Mouse (Mus musculus) cerebellum, adult 2 months (tissue): ENCODE measurements around the gene Cars. TPM values are rescaled to one million over a fixed set of nuclear protein-coding genes. Genes with fewer than 3 reads are reported as not detected.

Source experiments
- DNase-seq, 2 experiments: peaks; one replicate each; pipeline ENCODE4 v3.0.0; 2021
- H3K27ac ChIP-seq: fragments of 200-500 bp; 2 replicates; pipeline ENCODE4 v1.5.1; 2012; ENCODE audit warnings: low read length, control low read depth, inconsistent platforms; ENCODE audit not compliant: insufficient read depth
- H3K27me3 ChIP-seq: fragments of 200-500 bp; 2 replicates; pipeline ENCODE4 v1.6.1; 2012; ENCODE audit warnings: inconsistent platforms, mild to moderate bottlenecking, low read length, moderate library complexity; ENCODE audit not compliant: control insufficient read depth, insufficient read depth
- H3K4me1 ChIP-seq: fragments of 200-500 bp; 2 replicates; pipeline ENCODE4 v1.6.1; 2011; ENCODE audit warnings: low read length; ENCODE audit not compliant: control insufficient read depth, insufficient read depth
- H3K4me3 ChIP-seq: fragments of 200-500 bp; replicated peaks from 2 replicates; pipeline ENCODE3; 2011; ENCODE audit warnings: mild to moderate bottlenecking, low read depth, low read length, control low read depth; ENCODE audit not compliant: insufficient read depth
- CTCF ChIP-seq: fragments of 200-500 bp; IDR thresholded peaks from 2 replicates; pipeline ENCODE4 v1.5.1; 2011; ENCODE audit warnings: low read depth, mild to moderate bottlenecking, control low read depth, low read length, moderate library complexity, borderline replicate concordance; ENCODE audit not compliant: insufficient read depth
- POLR2A ChIP-seq: fragments of 200-500 bp; IDR thresholded peaks from 2 replicates; pipeline ENCODE4 v1.6.1; 2011; ENCODE audit warnings: low read length, control low read depth, borderline replicate concordance; ENCODE audit not compliant: insufficient read depth
- WGBS: fragments of 180-500 bp; shearing (Covaris S2); methylation state at CpG from one replicate; pipeline ENCODE4 v1.1.7; 2018; 5-methylcytosine and 5-hydroxymethylcytosine counted together
- polyA plus RNA-seq: library from polyadenylated mRNA; depleted of rRNA; stranded (reverse); fragments of >200 nt; gene quantifications from 2 replicates; pipeline ENCODE4 v1.2.3, GENCODE M21; 2012

Gene Cars
- polyA plus RNA-seq, 1 experiment, result 50.1 TPM

DNA sequence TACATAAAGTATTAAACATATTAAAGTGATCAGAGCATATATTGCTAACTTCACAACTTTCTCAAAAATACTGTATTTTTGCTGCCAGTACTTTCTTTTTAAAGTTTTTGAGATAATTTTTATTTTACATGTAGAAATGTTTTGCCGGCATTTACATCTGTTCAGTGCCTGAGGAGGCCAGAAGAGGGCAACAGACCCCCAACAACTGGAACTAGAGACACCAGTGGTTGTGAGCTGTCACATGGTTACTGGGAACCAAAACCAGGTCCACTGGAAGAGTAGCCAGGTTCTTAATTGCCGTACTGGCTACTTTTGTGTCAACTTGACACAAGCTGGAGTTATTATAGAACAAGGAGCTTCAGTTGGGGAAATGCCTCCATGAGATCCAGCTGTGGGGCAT, 1.8 kb upstream of the Cars start:
- WGBS, result 75% methylated on average over 2 of the region's 2 CpGs

DNA sequence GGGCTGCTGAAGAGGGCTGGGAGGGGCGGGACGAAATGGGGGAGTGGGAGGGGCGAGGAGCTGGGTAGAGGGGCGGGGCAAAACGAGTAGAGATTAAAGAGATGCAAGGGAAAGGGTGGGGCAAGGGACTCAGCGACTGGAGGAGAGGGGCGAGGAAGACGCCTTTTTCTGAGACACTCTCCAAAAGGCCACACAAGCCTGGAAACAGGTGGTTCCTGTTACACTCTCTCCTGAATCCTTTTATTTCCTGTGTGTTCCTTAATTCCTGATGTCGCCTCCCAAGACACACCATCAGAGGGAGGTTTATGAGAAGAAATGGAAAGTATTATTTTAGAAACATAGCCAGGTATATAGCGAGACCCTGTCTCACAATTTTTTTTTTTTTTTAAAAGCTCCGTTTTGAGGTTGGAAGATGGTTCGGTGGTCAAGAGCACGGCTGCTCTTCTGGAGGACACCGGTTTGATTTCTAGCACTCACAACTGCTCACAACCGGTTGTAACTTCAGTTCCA, 396 bp upstream of the Cars start:
- 7% methylated on average over 15 of the region's 15 CpGs for WGBS
- Histone ChIP-seq H3K27ac (no peak overlapping the region), H3K4me1 (peaks cover 12% of the 10 kb centered on the region), H3K4me3 (peak overlapping the region; percentile 95), H3K27me3 (no peaks in the 10 kb centered on the region)
- TF ChIP-seq POLR2A (no peak), CTCF (no peak)
- no peak for DNase-seq

More for the DNA sequence above, 1.8 kb upstream of the Cars start:
- Histone ChIP-seq H3K27me3 (no peaks in the 10 kb centered on the region), H3K4me3 (no peak overlapping the region), H3K4me1 (peaks cover 8% of the 10 kb centered on the region), H3K27ac (no peak overlapping the region)
- TF ChIP-seq POLR2A (no peak), CTCF (no peak)
- DNase-seq, result no peak

DNA sequence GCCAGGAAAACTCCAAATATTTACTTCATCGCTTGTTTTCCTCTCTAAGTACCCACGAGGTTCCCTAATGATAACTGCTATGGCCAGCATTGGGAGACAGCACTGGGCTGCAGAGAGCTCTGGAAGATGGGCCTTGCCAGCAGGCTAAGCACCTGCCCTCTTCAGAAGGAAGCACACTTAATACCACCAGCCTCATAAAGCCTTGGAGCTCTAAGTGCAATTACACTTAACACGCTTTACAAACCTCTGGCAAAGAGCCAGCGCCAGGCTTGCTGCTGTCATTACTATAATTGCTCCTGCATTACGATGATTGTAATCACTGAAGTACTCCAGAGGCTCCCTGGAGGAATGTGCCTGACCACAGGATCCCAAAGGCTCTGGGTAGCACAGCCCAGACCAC, 5.0 kb downstream of the Cars start:
- Histone ChIP-seq H3K27ac (no peak overlapping the region), H3K4me1 (peaks cover 12% of the 10 kb centered on the region), H3K27me3 (no peaks in the 10 kb centered on the region), H3K4me3 (no peak overlapping the region)
- DNase-seq, result no peak
- 70% methylated on average over 5 of the region's 5 CpGs for WGBS
- TF ChIP-seq CTCF (no peak), POLR2A (no peak)

GRCm38 (mm10) chr7:143592255-143592654, 7.6 kb downstream of the Cars start:
- TF ChIP-seq POLR2A, result no peak
- no peak for TF ChIP-seq CTCF
- no peak for DNase-seq
- H3K27me3 ChIP-seq, result no peaks in the 10 kb centered on the region
- peaks cover 7% of the 10 kb centered on the region; the same call in 1 of the 2 replicates for H3K4me1 ChIP-seq
- 93% methylated on average over 10 of the region's 10 CpGs for WGBS
- no peak overlapping the region for H3K27ac ChIP-seq
- H3K4me3 ChIP-seq, result no peak overlapping the region

DNA sequence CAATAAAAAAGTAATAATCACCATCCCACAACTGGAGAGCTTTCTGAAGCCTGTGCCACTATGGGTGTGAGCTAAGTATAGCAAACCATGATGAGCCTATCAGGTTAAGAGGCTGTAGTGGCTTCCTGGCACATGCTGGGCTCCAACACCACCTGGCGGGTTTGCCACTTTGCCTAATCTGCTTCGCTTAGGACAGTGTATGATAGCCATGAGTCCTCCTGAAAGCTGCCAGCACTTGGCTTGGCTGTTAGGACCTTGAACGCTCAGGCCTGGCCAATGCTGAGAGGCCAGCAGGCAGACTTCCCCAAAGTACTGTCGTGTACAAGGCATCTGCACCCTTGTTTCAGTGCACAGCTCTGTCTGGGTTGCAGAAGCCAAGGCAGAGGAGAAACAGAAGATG, 11.9 kb downstream of the Cars start:
- H3K27me3 ChIP-seq, result no peaks in the 10 kb centered on the region
- H3K4me3 ChIP-seq, result no peak overlapping the region
- peak; percentile 57 to 80 for DNase-seq
- 15% methylated on average over 4 of the region's 4 CpGs for WGBS
- no peak overlapping the region for H3K27ac ChIP-seq
- TF ChIP-seq CTCF (no peak), POLR2A (no peak)
- peaks cover 3% of the 10 kb centered on the region; the same call in 1 of the 2 replicates for H3K4me1 ChIP-seq

DNA sequence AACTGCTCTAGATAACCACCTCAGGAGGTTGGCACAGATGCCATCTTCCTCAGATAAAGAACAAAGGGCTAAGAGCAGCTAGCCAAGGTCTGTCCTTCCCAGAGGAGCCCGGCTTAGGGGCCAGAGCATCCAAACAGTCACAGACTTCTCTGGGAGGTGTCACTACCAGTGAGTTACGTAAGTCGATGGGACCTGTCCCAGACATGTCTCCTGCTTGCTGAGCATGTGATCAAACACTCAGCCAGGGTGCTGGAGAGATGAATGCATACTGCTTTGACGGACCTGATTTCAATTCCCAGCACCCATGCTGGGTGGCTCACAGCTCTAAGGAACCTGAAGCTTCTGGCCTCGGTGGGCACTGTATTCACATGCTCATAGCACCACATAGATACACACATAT, 12.3 kb downstream of the Cars start:
- no peaks in the 10 kb centered on the region for H3K27me3 ChIP-seq
- peak in 1 of 2 experiments; percentile 39 for DNase-seq
- no peak overlapping the region for H3K4me3 ChIP-seq
- WGBS, result 56% methylated on average over 5 of the region's 5 CpGs
- no peak for TF ChIP-seq CTCF
- peaks cover 3% of the 10 kb centered on the region; the same call in 1 of the 2 replicates for H3K4me1 ChIP-seq
- no peak overlapping the region for H3K27ac ChIP-seq

GRCm38 (mm10) chr7:143583956-143584355, 15.9 kb downstream of the Cars start:
- TF ChIP-seq CTCF, result peak; percentile 71
- TF ChIP-seq POLR2A, result no peak
- DNase-seq, result peak; percentile 30 to 52
- no peak overlapping the region for H3K27ac ChIP-seq
- 32% methylated on average over 3 of the region's 3 CpGs for WGBS
- peaks cover 3% of the 10 kb centered on the region; the same call in 1 of the 2 replicates for H3K4me1 ChIP-seq
- H3K27me3 ChIP-seq, result no peaks in the 10 kb centered on the region
- no peak overlapping the region for H3K4me3 ChIP-seq

- DNase-seq, result no peak
- TF ChIP-seq CTCF, result no peak
- TF ChIP-seq POLR2A, result no peak
- no peaks in the 10 kb centered on the region; the same call in 1 of the 2 replicates for H3K4me1 ChIP-seq
- H3K27ac ChIP-seq, result no peak overlapping the region
- no peaks in the 10 kb centered on the region for H3K27me3 ChIP-seq
- WGBS, result 92% methylated on average over 5 of the region's 5 CpGs
- H3K4me3 ChIP-seq, result no peak overlapping the region
Observed at GRCm38 (mm10) chr7:143583025-143583424, 16.9 kb downstream of the Cars start.

DNA sequence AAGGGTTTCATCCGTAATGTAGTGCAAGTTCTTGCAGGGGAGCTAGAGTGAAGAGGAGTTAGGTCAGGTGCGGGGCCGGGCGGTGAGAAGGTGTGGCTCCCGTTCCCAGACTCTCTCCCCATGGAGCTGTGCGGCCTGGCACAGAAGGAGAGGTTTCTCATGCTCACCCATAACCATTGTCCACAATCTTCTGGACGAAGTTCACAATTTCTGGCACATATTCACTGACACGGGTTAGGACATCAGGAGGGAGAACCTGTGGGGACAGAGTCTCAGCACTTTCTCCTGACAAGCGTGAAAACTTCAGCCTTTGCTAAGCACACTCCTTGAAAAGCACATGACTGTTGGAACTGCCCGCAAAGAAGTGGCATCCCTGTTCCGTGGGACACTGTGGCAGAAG, 24.1 kb downstream of the Cars start:
- Histone ChIP-seq H3K4me3 (no peak overlapping the region), H3K27ac (no peak overlapping the region), H3K4me1 (no peaks in the 10 kb centered on the region; the same call in 1 of the 2 replicates), H3K27me3 (no peaks in the 10 kb centered on the region)
- TF ChIP-seq POLR2A, result no peak
- no peak for TF ChIP-seq CTCF
- WGBS, result 94% methylated on average over 11 of the region's 11 CpGs
- no peak for DNase-seq
